Mouse (Mus musculus) kidney, adult 2 months (tissue): Measurements from ENCODE around the gene Avil. TPM values are rescaled to one million over a fixed set of nuclear protein-coding genes. Genes with fewer than 3 reads are reported as not detected.
A peak's percentile ranks its signal among the peaks of the same experiment; 100 is the strongest.

Experiments used
- DNase-seq: peaks from one replicate; pipeline ENCODE4 v3.0.0; 2021
- H3K27ac ChIP-seq: fragments of 200-500 bp; 2 replicates; pipeline ENCODE4 v1.5.1; 2012; ENCODE audit warnings: low read depth, low read length, control low read depth, inconsistent platforms; ENCODE audit not compliant: insufficient read depth
- H3K27me3 ChIP-seq: fragments of 200-500 bp; replicated peaks from 2 replicates; pipeline ENCODE4 v1.6.1; 2012; ENCODE audit warnings: mild to moderate bottlenecking, moderate library complexity, low read length, inconsistent platforms; ENCODE audit not compliant: control insufficient read depth, insufficient read depth
- H3K36me3 ChIP-seq: fragments of 200-500 bp; 2 replicates; pipeline ENCODE4 v1.6.1; 2012; ENCODE audit warnings: mild to moderate bottlenecking, moderate library complexity, low read length, inconsistent platforms; ENCODE audit not compliant: control insufficient read depth, insufficient read depth
- H3K4me1 ChIP-seq: fragments of 200-500 bp; 2 replicates; pipeline ENCODE4 v1.6.1; 2011; ENCODE audit warnings: low read length; ENCODE audit not compliant: control insufficient read depth, insufficient read depth
- H3K4me3 ChIP-seq: fragments of 200-500 bp; 2 replicates; pipeline ENCODE4 v1.5.1; 2011; ENCODE audit warnings: mild to moderate bottlenecking, low read depth, low read length, control low read depth; ENCODE audit not compliant: insufficient read depth
- CTCF ChIP-seq: fragments of 200-500 bp; conservative IDR thresholded peaks from 2 replicates; pipeline ENCODE4 v1.5.1; 2011; ENCODE audit warnings: low read depth, mild to moderate bottlenecking, control low read depth, low read length, moderate library complexity, mixed read lengths; ENCODE audit not compliant: insufficient read depth, insufficient read length
- POLR2A ChIP-seq: fragments of 200-500 bp; IDR thresholded peaks from one replicate; pipeline ENCODE4 v1.6.1; 2011; ENCODE audit warnings: low read depth, low read length, control low read depth
- WGBS: fragments of 180-500 bp; shearing (Covaris S2); methylation state at CpG from one replicate; pipeline ENCODE4 v1.1.7; 2018; 5-methylcytosine and 5-hydroxymethylcytosine counted together
- polyA plus RNA-seq: library from polyadenylated mRNA; depleted of rRNA; stranded (reverse); fragments of >200 nt; gene quantifications from 2 replicates; pipeline ENCODE4 v1.2.3, GENCODE M21; 2012

Avil gene
- polyA plus RNA-seq, 1 experiment = 0.19 TPM

DNA sequence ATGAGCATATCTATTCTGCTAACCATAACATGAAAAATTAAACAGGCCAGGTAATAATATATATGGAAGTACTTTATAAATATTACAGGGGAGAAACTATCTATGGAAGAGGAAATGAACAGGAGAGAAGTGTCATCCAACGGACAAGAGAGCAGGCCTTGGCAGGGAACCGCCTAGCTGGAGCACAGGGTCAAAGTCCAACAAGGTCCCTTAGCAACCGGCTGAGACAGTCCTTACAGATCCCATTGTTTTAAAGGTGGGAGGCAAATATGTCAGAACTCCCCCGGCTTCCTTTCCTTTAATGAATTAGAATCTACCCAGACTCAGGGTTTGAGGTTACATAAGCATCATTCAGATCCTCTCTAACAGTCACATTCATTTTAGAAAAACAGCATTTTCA is 23.4 kb upstream of the Avil start:
- TF ChIP-seq CTCF (no peak), POLR2A (no peak)
- Histone ChIP-seq H3K4me1 (peaks cover 21% of the 10 kb centered on the region), H3K4me3 (no peak overlapping the region), H3K27ac (no peak overlapping the region), H3K36me3 (no peaks in the 10 kb centered on the region), H3K27me3 (no peaks in the 10 kb centered on the region)
- 42% methylated on average over 4 of the region's 4 CpGs for WGBS
- DNase-seq = peak; percentile 86

DNA sequence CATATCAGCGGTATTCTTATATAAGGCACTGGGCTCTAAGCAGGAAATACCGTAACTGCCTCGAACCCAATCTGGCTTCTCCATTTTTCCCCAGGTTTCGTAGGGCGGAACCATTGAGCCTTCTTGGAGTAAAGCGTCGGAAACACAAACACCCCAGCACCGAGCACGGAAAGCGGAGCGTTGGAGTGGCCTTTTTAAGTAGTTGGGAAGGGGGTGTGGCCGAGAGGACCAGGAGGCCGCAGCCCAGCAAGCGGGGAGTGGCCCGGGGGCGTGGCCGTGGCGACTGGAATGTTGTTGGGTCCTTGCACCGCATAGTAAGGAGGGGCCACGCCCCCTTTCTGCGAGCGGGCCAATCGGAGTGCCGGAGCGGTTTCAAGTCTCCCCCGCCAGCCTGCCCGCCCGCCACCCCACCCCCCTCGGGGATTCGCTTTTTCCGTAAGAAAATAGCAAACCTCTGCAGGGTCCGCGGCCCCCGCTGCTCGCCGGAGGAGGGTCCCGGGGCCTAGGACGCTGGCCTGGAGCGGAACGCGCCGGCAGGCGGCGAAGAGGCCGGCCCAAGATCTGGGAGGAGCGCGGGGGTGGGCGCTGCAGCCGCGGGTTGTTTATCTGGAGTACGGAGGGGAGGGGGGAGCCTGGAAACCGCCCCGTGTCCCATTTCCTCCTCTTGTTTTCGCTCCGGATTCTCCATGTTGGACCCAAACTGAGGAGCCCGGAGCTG is 22.1 kb upstream of the Avil start, which contains the start of gene Ctdsp2:
TSS of gene Ctdsp2 (plus strand) at position 441 of the 718 bp plus-strand sequence.
- Histone ChIP-seq H3K36me3 (no peaks in the 10 kb centered on the region), H3K4me3 (peak within 1 kb of the TSS; percentile 96), H3K27ac (peak within 1 kb of the TSS; percentile 99), H3K27me3 (no peaks in the 10 kb centered on the region), H3K4me1 (peaks cover 33% of the 10 kb centered on the region)
- WGBS = under 1% methylated on average over 55 of the region's 56 CpGs
- peak; percentile 87 for TF ChIP-seq POLR2A
- TF ChIP-seq CTCF = no peak
- DNase-seq = peak; percentile 100

DNA sequence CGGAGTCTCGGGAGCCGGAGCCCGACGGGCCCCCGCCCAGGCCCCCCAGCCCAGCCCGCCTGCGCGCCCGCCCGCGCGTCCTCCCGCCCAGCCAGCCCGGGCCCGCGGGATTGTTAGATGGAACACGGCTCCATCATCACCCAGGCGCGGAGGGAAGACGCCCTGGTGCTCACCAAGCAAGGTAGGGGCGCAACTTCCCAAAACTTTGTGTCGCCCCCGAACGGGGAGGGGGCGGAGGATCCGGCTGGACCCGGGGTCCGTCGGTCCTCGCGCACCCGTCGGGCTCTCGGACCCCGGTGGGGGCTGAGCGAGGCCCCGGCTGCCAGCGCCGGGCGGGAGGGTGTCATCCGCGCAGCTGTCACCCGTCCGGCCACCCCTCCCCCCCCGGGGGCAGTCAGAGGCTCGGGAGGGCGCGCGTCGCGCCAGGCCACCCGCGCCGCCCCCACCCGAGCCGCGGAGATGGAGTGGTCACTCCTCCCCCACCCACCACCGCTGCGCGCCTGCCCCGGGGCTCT is 21.3 kb upstream of the Avil start:
- Histone ChIP-seq H3K36me3 (no peaks in the 10 kb centered on the region), H3K4me1 (peaks cover 40% of the 10 kb centered on the region), H3K4me3 (peak overlapping the region; percentile 96), H3K27me3 (no peaks in the 10 kb centered on the region), H3K27ac (peak overlapping the region; percentile 99)
- 1% methylated on average over 58 of the region's 62 CpGs for WGBS
- DNase-seq = peak; percentile 74
- TF ChIP-seq POLR2A (no peak), CTCF (no peak)

DNA sequence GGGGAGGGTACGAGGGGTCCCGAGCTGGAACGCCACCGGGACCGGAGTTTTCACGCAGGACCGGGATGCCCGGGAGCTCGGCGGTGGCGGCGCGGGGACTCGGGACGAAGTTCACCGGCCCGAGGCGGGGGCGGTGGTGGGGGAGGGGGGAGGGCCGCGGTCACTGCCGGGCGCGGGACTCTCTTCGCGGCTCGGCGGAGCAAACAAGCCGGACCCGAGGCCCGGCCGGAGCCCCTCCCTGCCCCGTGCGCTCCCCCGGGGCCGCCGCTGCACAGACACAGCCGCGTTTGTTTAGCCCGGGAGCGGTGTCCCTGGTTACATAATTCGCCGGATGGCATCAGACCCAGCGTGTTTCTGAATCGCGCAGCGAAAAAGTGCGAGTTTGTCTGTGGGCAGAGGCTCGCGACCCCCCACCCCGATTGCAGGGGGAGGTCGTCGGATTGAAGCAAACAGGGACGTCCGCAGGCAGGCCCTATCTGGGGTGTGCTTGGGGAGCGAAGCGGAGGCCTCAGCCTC is 20.8 kb upstream of the Avil start:
- peak; percentile 61 for DNase-seq
- Histone ChIP-seq H3K27me3 (no peaks in the 10 kb centered on the region), H3K4me1 (peaks cover 46% of the 10 kb centered on the region), H3K27ac (peak overlapping the region; percentile 99), H3K36me3 (no peaks in the 10 kb centered on the region), H3K4me3 (peak overlapping the region; percentile 96)
- TF ChIP-seq CTCF = no peak
- no peak for TF ChIP-seq POLR2A
- WGBS = under 1% methylated on average over 56 of the region's 57 CpGs

DNA sequence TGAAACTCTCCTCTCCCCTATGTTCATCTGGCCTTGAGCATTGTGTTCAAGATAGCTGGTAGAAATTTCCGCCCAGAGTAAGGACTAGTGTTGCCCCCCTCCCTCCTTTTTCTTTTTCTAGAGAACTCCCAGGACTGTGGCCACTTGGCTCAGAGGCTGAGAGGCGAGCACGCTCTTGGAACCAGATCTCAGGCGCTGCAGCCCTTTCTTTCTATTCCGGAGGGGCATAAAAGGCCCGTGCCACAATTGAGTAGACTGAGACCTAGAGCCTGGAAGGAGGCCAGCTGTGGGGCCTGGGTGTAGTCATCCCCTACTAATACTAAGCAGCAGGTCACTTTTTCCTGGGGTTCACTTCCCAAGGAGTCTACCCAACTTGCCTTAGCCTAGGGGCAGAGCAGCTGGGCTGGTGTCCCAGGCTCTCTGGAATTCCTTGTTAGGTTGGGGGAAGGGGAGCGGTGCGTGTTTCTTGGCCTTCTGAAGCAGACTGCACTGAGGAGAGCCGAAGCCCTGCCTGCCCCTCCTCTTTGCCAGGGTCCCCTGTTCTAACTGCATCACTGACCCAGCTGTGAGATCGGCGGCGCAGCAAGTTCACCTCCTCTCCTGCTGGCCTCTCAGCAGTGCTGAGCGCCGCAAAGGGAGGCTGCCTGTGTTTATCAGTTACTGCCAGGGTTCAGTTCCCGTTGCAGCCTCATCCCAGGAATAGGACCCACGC is 20.1 kb upstream of the Avil start:
- Histone ChIP-seq H3K4me3 (peak overlapping the region; percentile 96), H3K27ac (peak overlapping the region; percentile 92), H3K36me3 (no peaks in the 10 kb centered on the region), H3K4me1 (peaks cover 52% of the 10 kb centered on the region), H3K27me3 (no peaks in the 10 kb centered on the region)
- WGBS = 1% methylated on average over 16 of the region's 16 CpGs
- TF ChIP-seq CTCF (no peak), POLR2A (no peak)
- peak; percentile 81 for DNase-seq

DNA sequence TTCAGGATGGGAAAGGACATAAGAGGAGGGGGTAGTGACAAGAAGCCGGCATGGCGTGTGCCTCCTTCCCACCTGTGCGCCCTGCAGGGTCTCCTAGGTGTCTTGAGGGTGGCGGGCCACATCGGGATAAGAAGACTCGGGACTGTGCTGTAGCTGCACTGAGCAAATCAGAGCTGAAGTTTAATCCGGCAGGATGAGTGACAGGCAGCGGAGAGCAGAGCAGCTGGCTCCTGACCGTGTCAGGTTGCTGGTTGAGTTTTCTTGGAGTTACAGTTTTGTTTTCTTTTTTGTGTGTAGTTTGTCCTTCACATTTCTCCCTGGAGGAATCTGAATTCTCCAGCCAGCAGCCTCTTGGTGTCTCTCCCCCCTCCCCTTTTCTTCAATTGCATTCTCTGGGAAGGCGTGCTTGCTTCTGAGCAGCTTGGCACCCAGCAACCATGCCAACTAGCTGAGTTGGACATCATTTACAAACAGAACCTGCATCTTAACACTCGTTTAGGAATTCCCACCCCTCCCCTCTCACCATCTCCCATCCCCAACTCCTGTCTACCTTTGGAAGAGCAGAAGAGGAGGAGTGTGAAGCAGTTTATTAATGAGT is 19.5 kb upstream of the Avil start:
- TF ChIP-seq CTCF (no peak), POLR2A (no peak)
- Histone ChIP-seq H3K36me3 (no peaks in the 10 kb centered on the region), H3K27me3 (no peaks in the 10 kb centered on the region), H3K4me3 (peak overlapping the region; percentile 96), H3K4me1 (peaks cover 56% of the 10 kb centered on the region), H3K27ac (peak overlapping the region; percentile 92; the same call in 1 of the 2 replicates)
- WGBS = 4% methylated on average over 11 of the region's 11 CpGs
- no peak for DNase-seq
